Mouse (Mus musculus): Measurements from ENCODE around the gene Timm8b.

The Timm8b gene

GRCm38 (mm10) chr9:50603189-50603997 lies at the start of gene Timm8b, which contains the start of gene Sdhd:
TSS of gene Timm8b (plus strand) at chr9:50603910.
TSS of gene Sdhd (minus strand) at chr9:50603812.
- DNase-seq (ENCODE audit: low spot score in 2 of 2), result peak; percentile 88 to 89

GRCm38 (mm10) chr9:50554241-50555093 lies 49.2 kb upstream of the Timm8b start, which contains the start of gene Il18:
TSS of gene Il18 (plus strand) at chr9:50554827.
- peak; percentile 20 to 44 for DNase-seq (ENCODE audit: low spot score in 2 of 2)

- DNase-seq (ENCODE audit: low spot score in 2 of 2), result no peak
Observed at GRCm38 (mm10) chr9:50555094-50555446, 48.6 kb upstream of the Timm8b start, which contains the start of gene Bco2. TSS of gene Bco2 (minus strand) at chr9:50555181.

- no peak for DNase-seq (ENCODE audit: low spot score in 2 of 2)
Observed at GRCm38 (mm10) chr9:50561145-50561917, 42.4 kb upstream of the Timm8b start, which contains the start of gene Tex12. TSS of gene Tex12 (minus strand) at chr9:50561325.

- no peak for DNase-seq (ENCODE audit: low spot score in 2 of 2)
Observed at GRCm38 (mm10) chr9:50561918-50562360, 41.8 kb upstream of the Timm8b start.

GRCm38 (mm10) chr9:50565173-50565572 lies 38.5 kb upstream of the Timm8b start:
- no peak for DNase-seq (ENCODE audit: low spot score in 2 of 2)

- DNase-seq (ENCODE audit: low spot score in 2 of 2), result no peak
Observed at GRCm38 (mm10) chr9:50565940-50566339, 37.8 kb upstream of the Timm8b start.

GRCm38 (mm10) chr9:50567372-50567771 lies 36.3 kb upstream of the Timm8b start:
- DNase-seq (ENCODE audit: low spot score in 2 of 2), result no peak

GRCm38 (mm10) chr9:50567881-50568280 lies 35.8 kb upstream of the Timm8b start:
- no peak for DNase-seq (ENCODE audit: low spot score in 2 of 2)

GRCm38 (mm10) chr9:50569599-50570525 lies 33.8 kb upstream of the Timm8b start:
- DNase-seq (ENCODE audit: low spot score in 2 of 2), result no peak

GRCm38 (mm10) chr9:50580370-50580769 lies 23.3 kb upstream of the Timm8b start:
- no peak for DNase-seq (ENCODE audit: low spot score in 2 of 2)

GRCm38 (mm10) chr9:50585145-50585818 lies 18.4 kb upstream of the Timm8b start:
- no peak for DNase-seq (ENCODE audit: low spot score in 2 of 2)

GRCm38 (mm10) chr9:50586955-50587354 lies 16.8 kb upstream of the Timm8b start:
- no peak for DNase-seq (ENCODE audit: low spot score in 2 of 2)

GRCm38 (mm10) chr9:50590856-50591518 lies 12.7 kb upstream of the Timm8b start:
- DNase-seq (ENCODE audit: low spot score in 2 of 2), result no peak

- no peak for DNase-seq (ENCODE audit: low spot score in 2 of 2)
Observed at GRCm38 (mm10) chr9:50592955-50593354, 10.8 kb upstream of the Timm8b start.

GRCm38 (mm10) chr9:50593544-50593943 lies 10.2 kb upstream of the Timm8b start:
- no peak for DNase-seq (ENCODE audit: low spot score in 2 of 2)

GRCm38 (mm10) chr9:50594794-50595417 lies 8.8 kb upstream of the Timm8b start:
- no peak for DNase-seq (ENCODE audit: low spot score in 2 of 2)

GRCm38 (mm10) chr9:50596973-50597372 lies 6.7 kb upstream of the Timm8b start:
- DNase-seq (ENCODE audit: low spot score in 2 of 2), result no peak

GRCm38 (mm10) chr9:50601536-50601935 lies 2.2 kb upstream of the Timm8b start:
- no peak for DNase-seq (ENCODE audit: low spot score in 2 of 2)
